9 mouse cellular contexts compared by ENCODE assay signal in the genomic region with DNA sequence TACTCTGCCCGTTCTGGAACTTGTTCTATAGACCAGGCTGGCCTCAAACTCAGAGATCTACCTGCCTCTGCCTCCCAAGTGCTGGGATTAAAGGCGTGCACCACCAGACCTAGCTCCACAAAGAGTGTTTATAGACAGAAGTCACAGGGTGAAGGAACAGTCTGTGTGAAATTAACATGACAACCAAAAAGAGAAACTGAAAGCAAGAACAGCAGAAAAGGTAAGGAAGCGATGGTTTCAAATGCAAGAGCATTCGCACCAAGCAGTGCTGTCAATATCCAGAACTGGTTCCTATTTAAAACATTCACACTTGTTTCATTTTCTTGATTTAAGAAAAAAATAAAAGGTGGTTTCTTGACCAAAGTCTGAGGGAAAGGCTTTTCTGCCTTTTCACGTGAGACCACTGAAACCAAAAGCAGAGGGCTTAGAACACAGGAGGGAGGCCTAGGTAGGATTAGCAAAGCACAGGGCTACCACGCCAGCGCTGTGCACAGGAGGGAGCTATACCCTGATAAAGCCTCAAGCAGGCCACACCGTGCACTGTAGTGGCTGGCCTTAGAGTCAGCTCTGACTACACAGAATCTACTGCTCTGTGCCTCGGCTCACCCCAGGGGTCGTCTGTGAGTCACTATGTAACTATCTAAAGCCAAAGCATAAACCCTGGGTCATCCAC. TPM values are rescaled to one million over a fixed set of nuclear protein-coding genes. Genes with fewer than 3 reads are reported as not detected.
DNase-seq lines count a peak whose midpoint lies in the region; ATAC-seq and TF ChIP-seq lines count a peak whose summit lies in the region.
"Had no signal": no experiment of that assay in that cellular context is flagged by ENCODE, and none has a peak within 500 bp of the region (broad histone marks: within the 10 kb centered on the region; RNA-seq: fewer than 3 reads in every experiment).

No protein-coding gene starts in this region.

- peak; percentile 67; the same call in 1 of the 2 replicates for ATAC-seq in embryonic facial prominence, embryonic 14.5 days (ENCODE audit: low read depth)
- ATAC-seq in intestine, embryonic 16.5 days: peak; percentile 75
- no peak for ATAC-seq in midbrain, embryonic 13.5 days

- WGBS in embryonic facial prominence, embryonic 14.5 days: 50% methylated on average over 10 of the region's 10 CpGs
- 56% methylated on average over 10 of the region's 10 CpGs for WGBS in intestine, embryonic 16.5 days
- 49% methylated on average over 10 of the region's 10 CpGs for WGBS in midbrain, embryonic 13.5 days

- H3K4me3 ChIP-seq in gastrocnemius, adult 2 months: no peak overlapping the region
- no peak overlapping the region for H3K4me3 ChIP-seq in ES-Bruce4 (ENCODE audit: low read depth, low read length)
- H3K4me3 ChIP-seq in embryonic facial prominence, embryonic 14.5 days (ENCODE audit: low read depth, low read length): no peak overlapping the region
- H3K4me3 ChIP-seq in intestine, embryonic 16.5 days (ENCODE audit: low read length): no peak overlapping the region
- H3K4me3 ChIP-seq in midbrain, embryonic 13.5 days (replicated peaks): no peak overlapping the region
- H3K4me3 ChIP-seq: limb, embryonic 13.5 days had no signal

- H3K4me2 ChIP-seq in embryonic facial prominence, embryonic 14.5 days (ENCODE audit: low read depth, low read length): no peak overlapping the region
- no peak overlapping the region for H3K4me2 ChIP-seq in intestine, embryonic 16.5 days (ENCODE audit: low read depth, low read length)
- H3K4me2 ChIP-seq in midbrain, embryonic 13.5 days (replicated peaks): no peak overlapping the region
- H3K4me2 ChIP-seq: limb, embryonic 13.5 days had no signal

- H3K36me3 ChIP-seq in ES-Bruce4 (ENCODE audit: control insufficient read depth, insufficient read depth, low read length, poor library complexity, severe bottlenecking): no peaks in the 10 kb centered on the region
- no peaks in the 10 kb centered on the region for H3K36me3 ChIP-seq in embryonic facial prominence, embryonic 14.5 days (ENCODE audit: control insufficient read depth, insufficient read depth, low read length)
- H3K36me3 ChIP-seq in intestine, embryonic 16.5 days (ENCODE audit: control insufficient read depth, insufficient read depth, low read length): no peaks in the 10 kb centered on the region
- H3K36me3 ChIP-seq in midbrain, embryonic 13.5 days: no peaks in the 10 kb centered on the region

- peak overlapping the region; percentile 46 for H3K27ac ChIP-seq in gastrocnemius, adult 2 months
- no peak overlapping the region for H3K27ac ChIP-seq in ES-Bruce4 (ENCODE audit: insufficient read depth, low read length)
- no peak overlapping the region for H3K27ac ChIP-seq in embryonic facial prominence, embryonic 14.5 days (replicated peaks; ENCODE audit: low read depth, low read length)
- no peak overlapping the region for H3K27ac ChIP-seq in intestine, embryonic 16.5 days (ENCODE audit: low read length)
- H3K27ac ChIP-seq in midbrain, embryonic 13.5 days: no peak overlapping the region
- H3K27ac ChIP-seq: limb, embryonic 13.5 days had no signal

- no peak overlapping the region for H3K9ac ChIP-seq in ES-Bruce4 (ENCODE audit: low read depth, poor library complexity, severe bottlenecking)
- no peak overlapping the region for H3K9ac ChIP-seq in embryonic facial prominence, embryonic 14.5 days (ENCODE audit: low read depth, low read length)
- H3K9ac ChIP-seq in intestine, embryonic 16.5 days (ENCODE audit: low read depth, low read length): no peak overlapping the region
- H3K9ac ChIP-seq in midbrain, embryonic 13.5 days (replicated peaks): no peak overlapping the region
- H3K9ac ChIP-seq: limb, embryonic 13.5 days had no signal

- DNase-seq in gastrocnemius, adult 2 months: peak; percentile 44
- no peak for DNase-seq in gastrocnemius, adult 8-10 months (ENCODE audit: low spot score in 2 of 2)
- DNase-seq in embryonic facial prominence, embryonic 14.5 days (ENCODE audit: low spot score): no peak
- DNase-seq in lung, postnatal 25 days (ENCODE audit: low spot score): peak; percentile 21
- DNase-seq in thymus, postnatal 25 days: peak; percentile 40

- H3K4me1 ChIP-seq in ES-Bruce4 (ENCODE audit: control insufficient read depth, insufficient read depth, low read length): no peaks in the 10 kb centered on the region
- H3K4me1 ChIP-seq in embryonic facial prominence, embryonic 14.5 days (ENCODE audit: control insufficient read depth, insufficient read depth, low read length): 0 out of 2 replicates have a peak, but pooled peaks cover 6% of the 10 kb centered on the region
- peaks cover 20% of the 10 kb centered on the region for H3K4me1 ChIP-seq in intestine, embryonic 16.5 days (ENCODE audit: control insufficient read depth, insufficient read depth, low read length)
- H3K4me1 ChIP-seq in midbrain, embryonic 13.5 days (replicated peaks): peaks cover 26% of the 10 kb centered on the region

- H3K9me3 ChIP-seq in ES-Bruce4 (replicated peaks; ENCODE audit: control insufficient read depth, insufficient read depth, low read length, poor library complexity, severe bottlenecking): no peaks in the 10 kb centered on the region
- H3K9me3 ChIP-seq in embryonic facial prominence, embryonic 14.5 days (ENCODE audit: control insufficient read depth, low read length): no peaks in the 10 kb centered on the region
- H3K9me3 ChIP-seq in intestine, embryonic 16.5 days (ENCODE audit: control insufficient read depth, low read length): no peaks in the 10 kb centered on the region
- no peaks in the 10 kb centered on the region for H3K9me3 ChIP-seq in midbrain, embryonic 13.5 days
- H3K9me3 ChIP-seq: limb, embryonic 13.5 days had no signal

- no peaks in the 10 kb centered on the region for H3K27me3 ChIP-seq in ES-Bruce4 (ENCODE audit: control insufficient read depth, insufficient read depth, low read length, poor library complexity, severe bottlenecking)
- H3K27me3 ChIP-seq in embryonic facial prominence, embryonic 14.5 days (replicated peaks; ENCODE audit: control insufficient read depth, insufficient read depth, low read length): no peaks in the 10 kb centered on the region
- H3K27me3 ChIP-seq in intestine, embryonic 16.5 days (replicated peaks; ENCODE audit: control insufficient read depth, insufficient read depth, low read length): no peaks in the 10 kb centered on the region
- no peaks in the 10 kb centered on the region for H3K27me3 ChIP-seq in midbrain, embryonic 13.5 days
- H3K27me3 ChIP-seq: limb, embryonic 13.5 days had no signal

- intact Hi-C loops in gastrocnemius, adult 2 months (cut with DNase I): loop anchor here (5.0 kb wide), 1 partner anchor 125 kb away; no protein-coding TSS in a partner anchor

- no peak for TF ChIP-seq POLR2A in ES-Bruce4 (IDR thresholded peaks at IDR 0.05; ENCODE audit: insufficient read depth, low read length)

- TF ChIP-seq EP300 in ES-Bruce4 (IDR thresholded peaks at IDR 0.05; ENCODE audit: insufficient read depth, low read depth, low read length): no peak

- peak; percentile 34 for TF ChIP-seq CTCF in gastrocnemius, adult 2 months (IDR thresholded peaks at IDR 0.05)
- peak; percentile 49 for TF ChIP-seq CTCF in ES-Bruce4 (IDR thresholded peaks at IDR 0.05; ENCODE audit: low read depth, low read length)

RNA-seq across cellular contexts. Expression of gene Pias1, which starts 15.5 kb away (rescaled TPM):
- total RNA-seq in gastrocnemius, adult 2 months (2021): 10 to 100 TPM; 19.6 to 20.4 TPM
- total RNA-seq in gastrocnemius, adult 8-10 months (2022): 10 to 100 TPM; 15.2 to 21.1 (median 18.4) TPM
- polyA plus RNA-seq in ES-Bruce4 (2011; ENCODE audit: insufficient read depth, insufficient read length, low read depth, missing spikeins): 63.8 and 63.9 TPM in 2 replicates
- 47.2 and 49.5 TPM in 2 replicates for polyA plus RNA-seq in embryonic facial prominence, embryonic 14.5 days (2014; fragmentation: Nextera tagmentation; extraction: Ambion mirVana)
- 46.2 and 48.1 TPM in 2 replicates for polyA plus RNA-seq in intestine, embryonic 16.5 days (2015; fragmentation: Nextera tagmentation; extraction: Ambion mirVana)
- 68.3 and 70.2 TPM in 2 replicates for polyA plus RNA-seq in midbrain, embryonic 13.5 days (2015; fragmentation: Nextera tagmentation; extraction: Ambion mirVana)

Comparison
In these comparisons a context has a peak if more than half of its experiments do, and no peak if none do; other contexts are left out.
1. DNase-seq: peak in gastrocnemius, adult 2 months (single experiment), lung, postnatal 25 days (single experiment) and thymus, postnatal 25 days (single experiment); none in gastrocnemius, adult 8-10 months (0 of 2) and embryonic facial prominence, embryonic 14.5 days (single experiment).